Comparison of ENCODE assay signal across 8 mouse cellular contexts in genomic region chrX:139870300-139870711, GRCm38 (mm10). TPM values are rescaled to one million over a fixed set of nuclear protein-coding genes. Genes with fewer than 3 reads are reported as not detected.
DNase-seq lines count a peak whose midpoint lies in the region; ATAC-seq and TF ChIP-seq lines count a peak whose summit lies in the region.

No protein-coding gene starts in this region.

- H3K4me3 ChIP-seq in C2C12 (ENCODE audit: insufficient read depth, poor library complexity, severe bottlenecking): no peak overlapping the region
- H3K4me3 ChIP-seq in embryonic facial prominence, embryonic 15.5 days (replicated peaks): peak overlapping the region; percentile 60
- peak overlapping the region; percentile 67 for H3K4me3 ChIP-seq in heart, embryonic 16.5 days (ENCODE audit: low read length)

- peak overlapping the region; percentile 57 for H3K4me2 ChIP-seq in embryonic facial prominence, embryonic 15.5 days (replicated peaks)
- H3K4me2 ChIP-seq in heart, embryonic 16.5 days (ENCODE audit: low read depth, low read length): peak overlapping the region; percentile 72

- 25% methylated on average over 15 of the region's 15 CpGs for WGBS in embryonic facial prominence, embryonic 15.5 days
- WGBS in heart, embryonic 16.5 days: 11% methylated on average over 15 of the region's 15 CpGs

- H3K9ac ChIP-seq in embryonic facial prominence, embryonic 15.5 days: no peak overlapping the region
- H3K9ac ChIP-seq in heart, embryonic 16.5 days (ENCODE audit: low read length): peak overlapping the region; percentile 74; the same call in 1 of the 2 replicates

- no peak for ATAC-seq in embryonic facial prominence, embryonic 15.5 days (ENCODE audit: insufficient number of reproducible peaks, low FRiP score, low TSS enrichment, low read depth)
- peak; percentile 69; the same call in 1 of the 2 replicates for ATAC-seq in heart, embryonic 16.5 days (replicated peaks; ENCODE audit: extremely low read depth, insufficient read depth, low FRiP score)
- peak; percentile 66 for ATAC-seq in megakaryocyte progenitor cell, adult 5-6 weeks (replicated peaks; ENCODE audit: poor library complexity)

- no peaks in the 10 kb centered on the region for H3K9me3 ChIP-seq in embryonic facial prominence, embryonic 15.5 days (replicated peaks)
- no peaks in the 10 kb centered on the region for H3K9me3 ChIP-seq in heart, embryonic 16.5 days (replicated peaks; ENCODE audit: control insufficient read depth, low read length)

- H3K27ac ChIP-seq in embryonic facial prominence, embryonic 15.5 days (replicated peaks): no peak overlapping the region
- no peak overlapping the region for H3K27ac ChIP-seq in heart, embryonic 16.5 days (ENCODE audit: low read length)

- peak; percentile 15 for TF ChIP-seq CTCF in C2C12 (IDR thresholded peaks at IDR 0.05; ENCODE audit: control insufficient read depth, insufficient read depth, insufficient read length)

- H3K79me2 ChIP-seq in C2C12 (ENCODE audit: control insufficient read depth, insufficient read depth): no peaks in the 10 kb centered on the region

- H3K4me1 ChIP-seq in embryonic facial prominence, embryonic 15.5 days: no peaks in the 10 kb centered on the region
- peaks cover 5% of the 10 kb centered on the region; the same call in 1 of the 2 replicates for H3K4me1 ChIP-seq in heart, embryonic 16.5 days (ENCODE audit: control insufficient read depth, insufficient read depth, low read length)

- H3K36me3 ChIP-seq in C2C12 (ENCODE audit: control insufficient read depth, insufficient read depth): no peaks in the 10 kb centered on the region
- H3K36me3 ChIP-seq in embryonic facial prominence, embryonic 15.5 days: no peaks in the 10 kb centered on the region
- no peaks in the 10 kb centered on the region for H3K36me3 ChIP-seq in heart, embryonic 16.5 days (ENCODE audit: control insufficient read depth, insufficient read depth)

- H3K27me3 ChIP-seq in C2C12 (ENCODE audit: control insufficient read depth, insufficient read depth, insufficient read length): no peaks in the 10 kb centered on the region
- H3K27me3 ChIP-seq in embryonic facial prominence, embryonic 15.5 days: peaks cover 3% of the 10 kb centered on the region
- no peaks in the 10 kb centered on the region for H3K27me3 ChIP-seq in heart, embryonic 16.5 days (ENCODE audit: control insufficient read depth, insufficient read depth, low read length)

- no peaks in the 10 kb centered on the region for H3K79me3 ChIP-seq in C2C12 (ENCODE audit: low read depth)

- peak; percentile 7 to 24 for DNase-seq in adrenal gland, adult 18-20 months (ENCODE audit: low spot score in 2 of 2)
- DNase-seq in kidney, postnatal 14 days: peak; percentile 38
- no peak for DNase-seq in spleen, adult 18-20 months
- no peak for DNase-seq in spleen, adult 12 weeks (ENCODE audit: low spot score)

- H3ac ChIP-seq in C2C12 (ENCODE audit: control insufficient read depth, insufficient read length, low read depth): no peak overlapping the region

TF ChIP-seq in C2C12, 6 proteins besides CTCF, POLR2A, EP300 and RAD21:
- TF ChIP-seq MYOD1 (IDR thresholded peaks at IDR 0.05; ENCODE audit: control insufficient read depth, insufficient read length, low read depth) (no peak), USF1 (IDR thresholded peaks at IDR 0.05; ENCODE audit: low read depth) (no peak), MYOG (IDR thresholded peaks at IDR 0.05; ENCODE audit: control insufficient read depth, extremely low read depth, insufficient read length) (no peak), FOSL1 (IDR thresholded peaks at IDR 0.05; ENCODE audit: insufficient read depth, low read length, poor library complexity, severe bottlenecking) (no peak), CEBPB (IDR thresholded peaks at IDR 0.05; ENCODE audit: low read depth) (no peak), MAX (IDR thresholded peaks at IDR 0.05) (no peak)

RNA-seq across cellular contexts. Expression of gene Morc4, which starts 1.2 kb away (rescaled TPM):
- 3.2 TPM for polyA plus RNA-seq in C2C12 (2012; fragmentation: generic; extraction: Trizol)
- total RNA-seq in adrenal gland, adult 18-20 months (2021): 10 to 100 TPM in 1 of 2 experiments, 1 to 10 TPM in 1; 6.4 to 15.8 TPM
- polyA plus RNA-seq in embryonic facial prominence, embryonic 15.5 days (2015; fragmentation: Nextera tagmentation; extraction: Ambion mirVana): 16.3 and 22.4 TPM in 2 replicates
- polyA plus RNA-seq in heart, embryonic 16.5 days (2015; fragmentation: Nextera tagmentation; extraction: Ambion mirVana): 17.1 and 17.2 TPM in 2 replicates
- 0.51 and 1.8 TPM in 2 replicates for total RNA-seq in megakaryocyte progenitor cell, adult 5-6 weeks (2015)
- 0.92 and 1.7 TPM in 2 replicates for total RNA-seq in megakaryocyte progenitor cell, adult 5-6 weeks (2017)

Comparison
In these comparisons a context has a peak if more than half of its experiments do, and no peak if none do; other contexts are left out.
1. DNase-seq: peak in adrenal gland, adult 18-20 months (2 of 2) and kidney, postnatal 14 days (single experiment); none in spleen, adult 18-20 months (0 of 2) and spleen, adult 12 weeks (single experiment).